Mouse (Mus musculus) spleen, adult 12 weeks (tissue): Measurements from ENCODE around the gene Trappc10.

ENCODE experiments used
- DNase-seq: peaks from one replicate; pipeline ENCODE4 v3.0.0; 2022; ENCODE audit warnings: low spot score

Gene Trappc10

GRCm38 (mm10) chr10:78160369-78161095 is 83.9 kb downstream of the Trappc10 start:
- DNase-seq, result no peak

- DNase-seq, result peak; percentile 71
Measured at GRCm38 (mm10) chr10:78159906-78160305, 84.5 kb downstream of the Trappc10 start.

- peak; percentile 57 for DNase-seq
Measured at GRCm38 (mm10) chr10:78159252-78159878, 85.1 kb downstream of the Trappc10 start.

GRCm38 (mm10) chr10:78158041-78158440 is 86.4 kb downstream of the Trappc10 start:
- no peak for DNase-seq

GRCm38 (mm10) chr10:78156926-78157325 is 87.5 kb downstream of the Trappc10 start:
- DNase-seq, result no peak

- DNase-seq, result no peak
Measured at GRCm38 (mm10) chr10:78148834-78149766, 95.3 kb downstream of the Trappc10 start.

GRCm38 (mm10) chr10:78147908-78148441 is 96.5 kb downstream of the Trappc10 start:
- no peak for DNase-seq

- DNase-seq, result no peak
Measured at GRCm38 (mm10) chr10:78143727-78144505, 100.5 kb downstream of the Trappc10 start.

GRCm38 (mm10) chr10:78140843-78141242 is 103.6 kb downstream of the Trappc10 start:
- DNase-seq, result no peak

- DNase-seq, result no peak
Measured at GRCm38 (mm10) chr10:78140251-78140600, 104.2 kb downstream of the Trappc10 start.

GRCm38 (mm10) chr10:78139572-78140250 is 104.7 kb downstream of the Trappc10 start:
- DNase-seq, result no peak

- DNase-seq, result no peak
Measured at GRCm38 (mm10) chr10:78138812-78139523, 105.5 kb downstream of the Trappc10 start.

GRCm38 (mm10) chr10:78137191-78137590 is 107.2 kb downstream of the Trappc10 start:
- DNase-seq, result no peak
